11 mouse cellular contexts compared by ENCODE assay signal in genomic region chr15:8994608-8995277, GRCm38 (mm10). TPM values are rescaled to one million over a fixed set of nuclear protein-coding genes. Genes with fewer than 3 reads are reported as not detected.
DNase-seq lines count a peak whose midpoint lies in the region; ATAC-seq and TF ChIP-seq lines count a peak whose summit lies in the region.
"Had no signal": no experiment of that assay in that cellular context is flagged by ENCODE, and none has a peak within 500 bp of the region (broad histone marks: within the 10 kb centered on the region; RNA-seq: fewer than 3 reads in every experiment).

No protein-coding gene starts in this region.

- no peaks in the 10 kb centered on the region for H3K27me3 ChIP-seq in liver, embryonic 12.5 days (replicated peaks)
- H3K27me3 ChIP-seq in myocyte (ENCODE audit: control insufficient read depth, insufficient read depth, insufficient read length) = no peaks in the 10 kb centered on the region

- H3K36me3 ChIP-seq in liver, embryonic 12.5 days = no peaks in the 10 kb centered on the region
- no peaks in the 10 kb centered on the region for H3K36me3 ChIP-seq in myocyte (ENCODE audit: control insufficient read depth, insufficient read depth)

- no peak overlapping the region for H3K27ac ChIP-seq in liver, embryonic 12.5 days

- TF ChIP-seq POLR2A in myocyte (IDR thresholded peaks at IDR 0.05; ENCODE audit: insufficient read length, low read depth) = no peak

- H3K9me3 ChIP-seq in liver, embryonic 12.5 days (replicated peaks) = no peaks in the 10 kb centered on the region

- H3K4me1 ChIP-seq in liver, embryonic 12.5 days = no peaks in the 10 kb centered on the region

- H3K4me2 ChIP-seq in liver, embryonic 12.5 days = no peak overlapping the region
- H3K4me2 ChIP-seq in myocyte (ENCODE audit: low read depth) = peak overlapping the region; percentile 70

- H3K9ac ChIP-seq in liver, embryonic 12.5 days = no peak overlapping the region

- no peak overlapping the region for H3K4me3 ChIP-seq in liver, embryonic 12.5 days
- H3K4me3 ChIP-seq in myocyte = no peak overlapping the region

- ATAC-seq in liver, embryonic 12.5 days = no peak
- ATAC-seq in megakaryocyte progenitor cell, adult 5-6 weeks (replicated peaks; ENCODE audit: poor library complexity) = no peak
- ATAC-seq: CD4-positive, CD25-positive, alpha-beta regulatory T cell, adult 4 months had no signal

- no peak overlapping the region for H3ac ChIP-seq in myocyte (ENCODE audit: control insufficient read depth, insufficient read length)

- H3K79me2 ChIP-seq in myocyte (ENCODE audit: control insufficient read depth, insufficient read depth) = no peaks in the 10 kb centered on the region

- DNase-seq in embryo, embryonic 10 days (ENCODE audit: low spot score) = peak; percentile 31
- DNase-seq in embryo, embryonic 9.5 days (ENCODE audit: extremely low spot score) = no peak
- peak; percentile 6 for DNase-seq in liver
- peak; percentile 72 for DNase-seq in adrenal gland, adult 2 months
- DNase-seq in spleen, adult 12 weeks (ENCODE audit: low spot score) = no peak
- DNase-seq: kidney, postnatal 14 days had no signal

- WGBS in liver, embryonic 12.5 days (ENCODE audit: insufficient replicate concordance) = 61% methylated on average over 8 of the region's 8 CpGs

TF ChIP-seq in myocyte, 11 proteins besides CTCF, POLR2A, EP300 and RAD21:
- TF ChIP-seq MYOD1 (IDR thresholded peaks at IDR 0.05; ENCODE audit: control insufficient read depth in 1 of 3, insufficient read length in 2 of 3, low read depth in 2 of 3) = peak in 2 of 3 experiments; percentile 36 to 38
- TF ChIP-seq CEBPB (IDR thresholded peaks at IDR 0.05; ENCODE audit: insufficient read depth, poor library complexity, severe bottlenecking) = 0 out of 2 replicates have a peak, but pooled peaks have one; percentile 23
- no peak for TF ChIP-seq SRF (IDR thresholded peaks at IDR 0.05; ENCODE audit: control insufficient read depth, insufficient read length, low read depth)
- TF ChIP-seq TCF3 (IDR thresholded peaks at IDR 0.05; ENCODE audit: insufficient read length, low read depth) = no peak
- no peak for TF ChIP-seq USF1 (IDR thresholded peaks at IDR 0.05; ENCODE audit: low read depth)
- no peak for TF ChIP-seq MYOG (IDR thresholded peaks at IDR 0.05; ENCODE audit: control insufficient read depth in 1 of 3, insufficient read depth in 1 of 3, insufficient read length in 2 of 3, low read depth in 2 of 3)
- TF ChIP-seq TCF12 (IDR thresholded peaks at IDR 0.05; ENCODE audit: insufficient read depth, poor library complexity, severe bottlenecking) = no peak
TF ChIP-seq in myocyte: peak in this region for 2.

RNA-seq across cellular contexts. Expression of gene Ranbp3l, which starts 27.0 kb away (rescaled TPM):
- 0.21 and 0.37 TPM in 2 replicates for polyA plus RNA-seq in liver, embryonic 12.5 days (2016; fragmentation: Nextera tagmentation; extraction: Ambion mirVana)
- not detected for total RNA-seq in adrenal gland, adult 2 months (2021)
- polyA plus RNA-seq in adrenal gland, adult 2 months (2012; rRNA removed) = not detected in 2 replicates
- polyA plus RNA-seq in myocyte (2012; fragmentation: generic; extraction: Trizol) = not detected
- not detected in 2 replicates for total RNA-seq in megakaryocyte progenitor cell, adult 5-6 weeks (2015)
- not detected in 2 replicates for total RNA-seq in megakaryocyte progenitor cell, adult 5-6 weeks (2017)
- polyA plus RNA-seq: neural tube, embryonic 11.5 days had no signal

Comparison
In these comparisons a context has a peak if more than half of its experiments do, and no peak if none do; other contexts are left out.
1. DNase-seq: peak in embryo, embryonic 10 days (single experiment), liver (single experiment) and adrenal gland, adult 2 months (single experiment); none in embryo, embryonic 9.5 days (single experiment) and spleen, adult 12 weeks (single experiment).